Mouse (Mus musculus): ENCODE data around the gene Sv2b.
A peak's percentile ranks its signal among the peaks of the same experiment; 100 is the strongest.
"Not testable (repeated sequence)": the region's sequence is repeated elsewhere in the genome, so short reads cannot be mapped to it uniquely, and the experiment has no call there.

Sv2b gene

GRCm38 (mm10) chr7:75216180-75216579 is 92.9 kb downstream of the Sv2b start:
- no peak for DNase-seq (ENCODE audit: low read depth, low spot score)

- peak; percentile 78 for DNase-seq (ENCODE audit: low read depth, low spot score)
Measured at GRCm38 (mm10) chr7:75209221-75209641, 99.8 kb downstream of the Sv2b start.

GRCm38 (mm10) chr7:75207965-75208644 is 101.0 kb downstream of the Sv2b start:
- DNase-seq (ENCODE audit: low read depth, low spot score): no peak

- DNase-seq (ENCODE audit: low read depth, low spot score): no peak
Measured at GRCm38 (mm10) chr7:75206671-75207070, 102.4 kb downstream of the Sv2b start.

GRCm38 (mm10) chr7:75205386-75205785 is 103.7 kb downstream of the Sv2b start:
- no peak for DNase-seq (ENCODE audit: low read depth, low spot score)

GRCm38 (mm10) chr7:75194919-75195230 is 114.2 kb downstream of the Sv2b start:
- not testable (repeated sequence) for DNase-seq (ENCODE audit: low read depth, low spot score)

GRCm38 (mm10) chr7:75194158-75194918 is 114.7 kb downstream of the Sv2b start:
- no peak for DNase-seq (ENCODE audit: low read depth, low spot score)

GRCm38 (mm10) chr7:75190192-75190591 is 118.9 kb downstream of the Sv2b start:
- DNase-seq (ENCODE audit: low read depth, low spot score): no peak

- no peak for DNase-seq (ENCODE audit: low read depth, low spot score)
Measured at GRCm38 (mm10) chr7:75175042-75175441, 134.0 kb downstream of the Sv2b start.

GRCm38 (mm10) chr7:75167481-75167880 is 141.6 kb downstream of the Sv2b start:
- no peak for DNase-seq (ENCODE audit: low read depth, low spot score)

- DNase-seq (ENCODE audit: low read depth, low spot score): no peak
Measured at GRCm38 (mm10) chr7:75147174-75147573, 161.9 kb downstream of the Sv2b start.

GRCm38 (mm10) chr7:75142800-75143199 is 166.3 kb downstream of the Sv2b start:
- DNase-seq (ENCODE audit: low read depth, low spot score): no peak

GRCm38 (mm10) chr7:75141919-75142700 is 167.0 kb downstream of the Sv2b start:
- DNase-seq (ENCODE audit: low read depth, low spot score): peak; percentile 63

GRCm38 (mm10) chr7:75139306-75139705 is 169.8 kb downstream of the Sv2b start:
- DNase-seq (ENCODE audit: low read depth, low spot score): no peak

GRCm38 (mm10) chr7:75134710-75135617 is 174.1 kb downstream of the Sv2b start:
- DNase-seq (ENCODE audit: low read depth, low spot score): peak; percentile 78

- no peak for DNase-seq (ENCODE audit: low read depth, low spot score)
Measured at GRCm38 (mm10) chr7:75128036-75128435, 181.0 kb downstream of the Sv2b start.

- no peak for DNase-seq (ENCODE audit: low read depth, low spot score)
Measured at GRCm38 (mm10) chr7:75124067-75124466, 185.0 kb downstream of the Sv2b start.

- DNase-seq (ENCODE audit: low read depth, low spot score): peak; percentile 45
Measured at GRCm38 (mm10) chr7:75118022-75118673, 190.9 kb downstream of the Sv2b start.

GRCm38 (mm10) chr7:75110689-75111088 is 198.4 kb downstream of the Sv2b start:
- peak; percentile 67 for DNase-seq (ENCODE audit: low read depth, low spot score)

- DNase-seq (ENCODE audit: low read depth, low spot score): peak; percentile 61
Measured at GRCm38 (mm10) chr7:75107441-75107840, 201.6 kb downstream of the Sv2b start.

GRCm38 (mm10) chr7:75103900-75104299 is 205.2 kb downstream of the Sv2b start:
- no peak for DNase-seq (ENCODE audit: low read depth, low spot score)

All from mesoderm, embryonic 11.5 days (tissue).